Mouse (Mus musculus): ENCODE results near the gene Olfr91.

DNA sequence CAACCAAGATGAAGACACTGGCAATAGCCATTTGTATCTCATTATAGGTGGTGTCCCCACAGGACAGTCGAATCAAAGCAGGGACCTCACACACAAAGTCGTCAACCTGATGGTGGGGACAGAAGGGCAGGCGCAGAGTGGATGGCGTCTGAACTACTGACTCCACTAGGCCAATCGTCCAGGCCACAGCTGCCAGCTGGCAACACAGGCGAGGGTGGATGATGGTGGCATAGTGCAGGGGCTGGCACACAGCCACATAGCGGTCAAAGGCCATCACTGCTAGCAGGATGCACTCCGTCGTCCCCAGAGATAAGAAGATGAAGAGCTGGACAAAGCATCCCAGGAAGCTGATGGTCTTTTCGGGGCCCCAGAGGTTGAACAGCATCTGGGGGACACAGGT, 12.5 kb downstream of the Olfr91 start:
- no peak for TF ChIP-seq CTCF (IDR thresholded peaks at IDR 0.05; ENCODE audit: borderline replicate concordance, insufficient read depth, low read depth, low read length)
- TF ChIP-seq POLR2A (IDR thresholded peaks at IDR 0.05; ENCODE audit: borderline replicate concordance, insufficient read depth, low read length), result no peak
